Mouse (Mus musculus) lung, embryonic 14.5 days (tissue): ENCODE results near the gene Zfp651. TPM values are rescaled to one million over a fixed set of nuclear protein-coding genes. Genes with fewer than 3 reads are reported as not detected.
A peak's percentile ranks its signal among the peaks of the same experiment; 100 is the strongest.

Experiments
- ATAC-seq: fragments of 200-750 bp; cut with Nextera tagmentation; 2 replicates; pipeline ENCODE4 v1.8.0; 2017; ENCODE audit warnings: mild to moderate bottlenecking, moderate TSS enrichment, moderate library complexity; ENCODE audit not compliant: insufficient read depth
- DNase-seq: peaks from one replicate; pipeline ENCODE4 v3.0.0-alpha.2; 2015
- H3K27ac ChIP-seq: fragments of 300-500 bp; sonication (generic); 2 replicates; pipeline ENCODE4 v1.5.1; 2014; ENCODE audit warnings: low read depth, mild to moderate bottlenecking, moderate library complexity
- H3K27me3 ChIP-seq: fragments of 300-500 bp; sonication (generic); 2 replicates; pipeline ENCODE4 v1.6.1; 2014; ENCODE audit warnings: low read length, control low read depth; ENCODE audit not compliant: insufficient read depth
- H3K36me3 ChIP-seq: fragments of 300-500 bp; sonication (generic); 2 replicates; pipeline ENCODE4 v1.6.1; 2014; ENCODE audit warnings: control low read depth; ENCODE audit not compliant: insufficient read depth
- H3K4me1 ChIP-seq: fragments of 300-500 bp; sonication (generic); 2 replicates; pipeline ENCODE4 v1.6.1; 2014; ENCODE audit warnings: antibody characterized with exemption, control low read depth; ENCODE audit not compliant: insufficient read depth
- H3K4me2 ChIP-seq: fragments of 300-500 bp; sonication (generic); 2 replicates; pipeline ENCODE4 v1.6.1; 2014; ENCODE audit warnings: mild to moderate bottlenecking
- H3K4me3 ChIP-seq: fragments of 300-500 bp; sonication (generic); 2 replicates; pipeline ENCODE4 v1.5.1; 2014; ENCODE audit warnings: low read depth, low read length
- H3K9ac ChIP-seq: fragments of 300-500 bp; sonication (generic); 2 replicates; pipeline ENCODE4 v1.6.1; 2014
- H3K9me3 ChIP-seq: fragments of 300-500 bp; sonication (generic); 2 replicates; pipeline ENCODE4 v1.6.1; 2016; ENCODE audit warnings: low read depth, low read length, control low read depth
- CTCF ChIP-seq: IDR thresholded peaks from 2 replicates; pipeline ENCODE4 v1.5.1; 2016; ENCODE audit warnings: antibody characterized with exemption, low read depth
- WGBS: fragments of 180-500 bp; shearing (Covaris S2); extraction: QIAGEN DNeasy Blood & Tissue Kit; methylation state at CpG from one replicate; pipeline ENCODE4 v1.1.7; 2014; 5-methylcytosine and 5-hydroxymethylcytosine counted together
- polyA plus RNA-seq: library from polyadenylated mRNA; unstranded; fragments of >200 nt; fragmentation: Nextera tagmentation; extraction: Ambion mirVana; gene quantifications from 2 replicates; pipeline ENCODE4 v1.2.1, GENCODE M21; 2014

Gene Zfp651
- polyA plus RNA-seq = 13.6 and 13.8 TPM in 2 replicates

DNA sequence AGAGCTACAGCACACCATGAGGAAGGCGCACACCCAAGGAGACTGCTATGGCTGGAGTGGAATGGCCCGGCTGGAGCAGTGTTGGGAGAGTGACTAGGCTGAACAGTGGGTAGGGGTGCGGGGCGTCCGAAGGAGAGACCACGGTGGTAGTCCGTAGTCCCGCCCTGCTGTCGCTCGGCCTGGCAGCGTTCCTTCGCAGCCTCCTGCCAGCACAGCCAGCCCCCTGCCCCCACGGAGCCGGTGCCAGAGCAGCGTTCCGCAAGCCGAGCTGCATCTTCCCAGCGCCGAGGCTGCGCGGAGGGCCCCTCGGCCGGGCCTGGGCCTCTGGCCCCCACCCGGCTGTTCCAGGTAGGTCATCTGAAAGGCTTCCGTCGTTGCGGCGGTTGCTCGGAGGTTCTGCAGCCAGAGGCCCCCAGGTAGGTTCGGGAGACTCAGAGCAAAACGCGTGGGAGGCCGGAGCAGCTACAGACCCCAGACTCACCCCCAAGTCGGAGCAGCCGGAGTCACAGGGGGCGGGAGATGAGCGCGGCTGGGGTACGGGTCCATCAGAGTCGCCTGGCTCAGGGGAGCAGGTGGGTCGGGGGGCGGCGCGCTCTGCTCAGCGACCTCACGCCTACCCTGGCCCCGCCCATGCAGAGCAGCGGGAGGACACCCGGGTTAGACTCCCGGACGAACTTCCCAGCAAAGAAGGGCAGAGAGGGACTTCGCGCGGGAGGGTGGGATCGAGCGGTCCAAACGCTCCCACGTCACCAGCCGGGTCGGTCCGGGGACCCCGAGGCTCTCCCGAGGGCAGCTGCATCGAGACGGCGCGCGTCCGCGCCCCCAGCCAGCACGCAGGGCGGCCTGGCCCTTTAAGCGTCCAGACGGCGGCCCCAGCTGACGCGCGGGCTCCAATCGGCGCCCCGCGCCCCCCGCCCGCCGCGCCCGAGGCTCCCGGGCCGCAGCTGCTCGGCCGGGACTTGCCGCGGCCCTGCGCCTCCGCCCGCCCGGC is at the start of gene Zfp651:
TSS of gene Zfp651 (plus strand) at position 240 of the 991 bp plus-strand sequence.
- H3K36me3 ChIP-seq = peaks cover 47% of the 10 kb centered on the region

DNA sequence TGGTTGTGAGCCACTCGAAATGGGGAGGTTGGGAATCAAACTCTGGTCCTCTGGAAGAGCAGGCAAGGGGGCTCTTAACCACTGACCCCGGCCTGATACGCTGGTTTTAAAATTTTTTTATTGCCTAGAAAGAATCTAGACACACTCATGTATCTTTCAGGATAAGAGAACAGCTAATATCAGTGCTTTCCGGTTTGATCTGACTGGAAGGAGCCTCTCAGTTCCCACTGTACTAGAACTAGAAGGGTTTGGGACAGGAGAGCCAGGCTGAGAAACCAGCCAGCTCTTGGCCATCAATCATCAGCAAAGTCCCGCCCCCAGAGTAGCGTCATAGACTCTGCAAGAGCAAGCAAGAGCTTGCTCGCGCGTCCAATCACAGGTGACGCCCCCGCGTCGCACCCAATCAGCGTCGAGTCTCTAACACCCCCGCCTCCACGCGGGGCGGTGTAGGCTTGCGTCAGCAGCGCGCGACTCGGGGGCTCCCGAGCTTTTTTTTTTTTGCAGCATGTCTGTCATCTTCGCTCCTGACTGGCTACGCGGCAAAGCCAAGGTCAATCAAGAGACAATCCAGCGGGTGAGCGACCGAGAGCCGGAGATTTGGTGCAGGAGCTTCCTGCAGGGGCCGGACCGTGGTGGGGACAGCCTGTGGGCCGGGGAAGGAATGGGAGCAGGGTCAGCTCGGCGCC is 49.1 kb upstream of the Zfp651 start, which contains the start of gene Ss18l2:
TSS of gene Ss18l2 (plus strand) at position 432 of the 686 bp plus-strand sequence.
- peaks cover 12% of the 10 kb centered on the region; the same call in 1 of the 2 replicates for H3K36me3 ChIP-seq
- TF ChIP-seq CTCF = no peak
- H3K9me3 ChIP-seq = no peaks in the 10 kb centered on the region
- peak within 1 kb of the TSS; percentile 95 for H3K9ac ChIP-seq
- H3K27me3 ChIP-seq = no peaks in the 10 kb centered on the region
- peak; percentile 96 for ATAC-seq
- peak within 1 kb of the TSS; percentile 95 for H3K27ac ChIP-seq
- peak within 1 kb of the TSS; percentile 93 for H3K4me3 ChIP-seq
- H3K4me1 ChIP-seq = peaks cover 14% of the 10 kb centered on the region
- H3K4me2 ChIP-seq = peak within 1 kb of the TSS; percentile 95
- peak; percentile 100 for DNase-seq
- 4% methylated on average over 37 of the region's 37 CpGs for WGBS

More for the DNA sequence above, at the start of gene Zfp651:
- Histone ChIP-seq H3K9ac (peak within 1 kb of the TSS; percentile 95), H3K9me3 (no peaks in the 10 kb centered on the region), H3K27ac (peak within 1 kb of the TSS; percentile 96), H3K4me3 (peak within 1 kb of the TSS; percentile 83), H3K4me1 (0 out of 2 replicates have a peak, but pooled peaks cover 8% of the 10 kb centered on the region), H3K27me3 (no peaks in the 10 kb centered on the region), H3K4me2 (peak within 1 kb of the TSS; percentile 94)
- under 1% methylated on average over 88 of the region's 97 CpGs for WGBS
- TF ChIP-seq CTCF = no peak
- DNase-seq (peak; percentile 84), ATAC-seq (peak; percentile 75)

DNA sequence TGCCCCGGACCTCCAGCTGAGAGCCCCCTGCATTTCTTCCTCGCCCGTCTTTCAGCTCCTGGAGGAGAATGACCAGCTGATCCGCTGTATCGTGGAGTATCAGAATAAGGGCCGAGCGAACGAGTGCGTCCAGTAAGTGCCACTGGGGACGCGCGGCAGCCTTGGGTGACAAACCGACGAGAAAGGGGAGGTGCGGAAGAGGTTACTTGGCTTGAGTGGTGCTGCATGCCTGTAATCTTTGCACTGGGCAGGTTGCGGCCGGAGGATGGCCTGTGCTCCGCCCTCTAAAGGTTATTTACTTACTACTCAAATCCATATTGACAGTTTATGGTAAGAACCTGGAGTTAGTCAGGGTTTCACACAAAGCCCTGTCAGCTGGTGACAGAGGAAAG is 48.5 kb upstream of the Zfp651 start:
- H3K27ac ChIP-seq = peak overlapping the region; percentile 95
- peaks cover 12% of the 10 kb centered on the region; the same call in 1 of the 2 replicates for H3K36me3 ChIP-seq
- H3K4me1 ChIP-seq = peaks cover 9% of the 10 kb centered on the region; the same call in 1 of the 2 replicates
- no peak for TF ChIP-seq CTCF
- peak; percentile 22; the same call in 1 of the 2 replicates for ATAC-seq
- no peaks in the 10 kb centered on the region for H3K27me3 ChIP-seq
- peak overlapping the region; percentile 93 for H3K4me3 ChIP-seq
- H3K9me3 ChIP-seq = no peaks in the 10 kb centered on the region
- under 1% methylated on average over 18 of the region's 18 CpGs for WGBS
- peak overlapping the region; percentile 95 for H3K4me2 ChIP-seq
- DNase-seq = no peak
- H3K9ac ChIP-seq = peak overlapping the region; percentile 95

DNA sequence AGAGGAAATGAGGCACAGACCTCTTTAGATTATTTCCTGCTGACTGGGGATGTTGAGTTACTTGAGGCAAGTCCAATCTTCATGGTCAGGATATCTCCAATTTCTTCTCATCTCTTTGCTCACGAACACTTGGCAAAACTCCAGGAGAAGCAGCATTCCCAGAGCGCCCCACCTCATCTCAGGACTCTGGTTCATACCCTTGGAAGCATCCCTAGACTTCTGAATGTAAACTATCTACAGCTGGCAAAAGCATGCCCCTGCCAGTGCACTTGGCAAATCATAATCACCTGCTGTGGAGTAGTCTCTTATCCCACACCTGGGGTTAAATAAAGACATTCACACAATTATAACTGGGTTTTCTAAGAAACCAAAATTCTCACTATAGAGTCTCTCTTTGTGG is 42.1 kb upstream of the Zfp651 start:
- no peak overlapping the region for H3K27ac ChIP-seq
- ATAC-seq = no peak
- H3K4me2 ChIP-seq = no peak overlapping the region
- no peak for TF ChIP-seq CTCF
- H3K4me1 ChIP-seq = no peaks in the 10 kb centered on the region
- H3K9me3 ChIP-seq = no peaks in the 10 kb centered on the region
- WGBS = 65% methylated on average over 2 of the region's 2 CpGs
- no peak for DNase-seq
- no peak overlapping the region for H3K4me3 ChIP-seq
- no peak overlapping the region for H3K9ac ChIP-seq
- peaks cover 12% of the 10 kb centered on the region; the same call in 1 of the 2 replicates for H3K36me3 ChIP-seq
- no peaks in the 10 kb centered on the region for H3K27me3 ChIP-seq

DNA sequence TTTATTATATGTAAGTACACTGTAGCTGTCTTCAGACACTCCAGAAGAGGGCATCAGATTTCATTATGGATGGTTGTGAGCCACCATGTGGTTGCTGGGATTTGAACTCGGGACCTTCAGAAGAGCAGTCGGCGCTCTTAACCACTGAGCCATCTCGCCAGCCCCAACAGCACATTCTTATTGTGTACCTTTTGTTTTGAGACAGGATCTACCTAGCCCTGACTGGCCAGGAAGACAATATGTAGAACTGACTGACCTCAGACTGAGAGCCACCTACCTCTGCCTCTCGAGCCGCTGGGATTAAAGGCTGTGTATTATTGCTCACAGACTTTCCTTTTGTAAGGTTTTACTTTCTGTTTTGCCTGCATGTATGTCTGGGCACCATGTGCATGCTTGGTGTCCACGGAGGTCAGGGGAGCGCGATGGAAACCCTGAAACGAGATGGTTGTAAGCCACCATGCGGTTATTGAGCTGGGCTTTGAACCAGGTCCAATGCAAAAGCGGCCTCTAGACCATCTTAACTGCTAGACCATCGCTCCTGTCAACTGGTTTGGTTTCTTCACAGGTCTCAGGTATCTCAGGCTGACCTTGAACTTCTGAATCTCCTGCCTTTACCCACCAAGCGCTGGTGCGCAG is 40.9 kb upstream of the Zfp651 start:
- TF ChIP-seq CTCF = no peak
- Histone ChIP-seq H3K9me3 (no peaks in the 10 kb centered on the region), H3K4me2 (peak overlapping the region; percentile 76), H3K27ac (peak overlapping the region; percentile 97), H3K4me1 (no peaks in the 10 kb centered on the region), H3K4me3 (peak overlapping the region; percentile 87), H3K36me3 (peaks cover 2% of the 10 kb centered on the region; the same call in 1 of the 2 replicates), H3K27me3 (no peaks in the 10 kb centered on the region), H3K9ac (peak overlapping the region; percentile 68)
- ATAC-seq (peak; percentile 12; the same call in 1 of the 2 replicates), DNase-seq (no peak)
- 67% methylated on average over 15 of the region's 15 CpGs for WGBS

DNA sequence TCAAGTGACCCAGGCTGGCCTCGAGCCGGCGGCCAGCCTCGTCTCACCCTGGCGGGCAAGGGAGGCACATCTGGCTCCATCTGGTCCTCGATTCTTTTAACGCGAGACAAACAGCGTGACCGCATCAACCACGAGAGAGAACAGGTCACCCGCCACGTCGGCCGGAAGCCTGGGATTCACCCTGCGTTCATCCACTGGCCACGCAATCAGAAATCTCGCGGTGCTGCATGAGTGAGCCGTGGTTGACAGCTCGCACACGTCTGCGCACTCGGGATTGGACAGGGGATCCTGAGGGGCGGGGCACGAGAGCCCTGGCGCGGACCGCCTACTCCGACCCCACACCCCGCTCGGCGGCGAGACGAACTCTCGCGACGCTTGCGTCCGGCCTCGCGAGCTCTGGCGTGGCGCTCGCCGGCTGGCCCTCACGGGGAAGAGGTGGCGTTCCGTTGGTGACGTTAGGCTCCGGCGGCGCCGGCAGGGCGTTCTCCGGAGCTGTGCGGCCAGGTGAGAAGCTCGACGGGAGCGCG is 40.3 kb upstream of the Zfp651 start, which contains the start of gene Nktr:
TSS of gene Nktr (plus strand) at position 378 of the 527 bp plus-strand sequence.
- no peaks in the 10 kb centered on the region for H3K36me3 ChIP-seq
- peak; percentile 39 for TF ChIP-seq CTCF
- H3K4me1 ChIP-seq = no peaks in the 10 kb centered on the region
- peak; percentile 99 for DNase-seq
- H3K9ac ChIP-seq = peak within 1 kb of the TSS; percentile 93
- H3K4me3 ChIP-seq = peak within 1 kb of the TSS; percentile 87
- no peaks in the 10 kb centered on the region for H3K9me3 ChIP-seq
- ATAC-seq = peak; percentile 99
- under 1% methylated on average over 59 of the region's 61 CpGs for WGBS
- H3K4me2 ChIP-seq = peak within 1 kb of the TSS; percentile 96
- no peaks in the 10 kb centered on the region for H3K27me3 ChIP-seq
- peak within 1 kb of the TSS; percentile 97 for H3K27ac ChIP-seq
